Mouse (Mus musculus) cerebellum, postnatal 36 days (tissue): ENCODE data around the gene Mrpl42.
"Not testable (repeated sequence)": the region's sequence is repeated elsewhere in the genome, so short reads cannot be mapped to it uniquely, and the experiment has no call there.

Source experiments
- DNase-seq, 2 experiments: peaks; one replicate each; pipeline ENCODE4 v3.0.0; 2021 to 2022; ENCODE audit warnings: mixed read lengths in 2 of 2

Mrpl42 gene

DNA sequence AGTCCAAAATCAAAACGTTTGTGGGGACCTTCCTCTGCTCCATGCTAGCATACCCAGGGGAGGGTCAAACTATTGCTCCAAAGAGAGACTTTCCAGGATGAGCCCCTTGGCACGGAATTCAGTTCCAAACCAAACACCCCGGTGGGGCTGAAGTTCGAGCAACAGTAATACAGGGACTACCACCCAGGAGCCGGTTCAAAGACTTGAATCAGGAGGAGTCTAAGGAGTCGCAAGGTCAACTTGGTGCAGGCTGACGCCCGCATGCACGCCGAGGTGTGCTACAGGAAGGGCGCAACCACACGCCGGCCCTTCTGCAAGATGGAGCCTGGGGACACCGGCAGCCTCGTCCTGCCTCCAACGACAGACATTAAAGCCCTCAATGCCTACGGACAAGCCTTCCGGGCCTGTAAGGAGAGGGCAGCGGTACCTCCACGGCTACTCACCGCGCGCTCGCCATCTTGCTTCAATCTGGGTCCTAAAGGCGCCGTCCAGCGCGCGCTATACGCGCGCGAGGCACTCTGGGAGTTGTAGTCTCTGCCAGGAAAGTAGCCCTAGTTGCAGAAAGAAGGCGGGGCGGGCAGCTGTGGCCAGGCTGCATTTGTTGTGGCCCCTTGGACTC lies at the start of gene Mrpl42:
TSS of gene Mrpl42 (minus strand) at position 478 of the 619 bp plus-strand sequence.
- peak; percentile 89 for DNase-seq

DNA sequence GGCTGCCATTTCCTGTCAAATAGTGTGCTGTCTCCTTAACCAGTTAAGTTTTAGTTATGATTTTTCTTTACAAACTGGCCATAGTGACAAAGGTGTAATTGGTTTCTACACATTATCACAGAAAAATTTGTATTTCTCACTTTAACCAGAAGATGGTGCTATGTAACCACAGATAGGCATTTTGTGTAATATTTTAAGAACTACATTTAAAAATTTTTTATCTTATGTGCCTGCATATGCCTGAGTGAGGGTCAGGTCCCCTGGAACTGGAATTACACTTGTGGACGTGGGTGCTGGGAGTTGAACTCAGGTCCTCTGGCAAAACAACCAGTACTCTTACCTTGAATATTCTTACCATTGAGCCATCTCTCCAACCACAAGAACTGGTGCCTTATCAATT lies 48.8 kb upstream of the Mrpl42 start:
- no peak for DNase-seq

DNA sequence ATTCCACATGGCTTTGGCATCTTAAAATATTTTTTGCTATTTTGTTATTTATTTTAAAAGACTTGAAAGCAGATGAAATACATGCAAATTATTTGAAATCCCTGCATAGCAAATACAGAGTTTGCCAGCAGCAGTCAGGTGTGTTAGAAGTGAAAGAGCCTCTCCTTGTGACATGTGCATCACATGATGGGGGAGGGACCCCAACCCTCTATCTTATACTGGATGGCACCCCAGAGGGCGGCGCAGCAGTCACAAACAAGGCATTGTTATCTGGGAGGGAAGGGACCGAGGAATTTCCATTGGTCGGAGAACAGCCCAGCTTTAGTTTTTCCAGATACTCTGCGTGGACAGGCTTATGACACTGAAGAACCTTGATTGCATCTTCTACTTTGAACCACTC lies 47.3 kb upstream of the Mrpl42 start:
- not testable (repeated sequence) for DNase-seq

DNA sequence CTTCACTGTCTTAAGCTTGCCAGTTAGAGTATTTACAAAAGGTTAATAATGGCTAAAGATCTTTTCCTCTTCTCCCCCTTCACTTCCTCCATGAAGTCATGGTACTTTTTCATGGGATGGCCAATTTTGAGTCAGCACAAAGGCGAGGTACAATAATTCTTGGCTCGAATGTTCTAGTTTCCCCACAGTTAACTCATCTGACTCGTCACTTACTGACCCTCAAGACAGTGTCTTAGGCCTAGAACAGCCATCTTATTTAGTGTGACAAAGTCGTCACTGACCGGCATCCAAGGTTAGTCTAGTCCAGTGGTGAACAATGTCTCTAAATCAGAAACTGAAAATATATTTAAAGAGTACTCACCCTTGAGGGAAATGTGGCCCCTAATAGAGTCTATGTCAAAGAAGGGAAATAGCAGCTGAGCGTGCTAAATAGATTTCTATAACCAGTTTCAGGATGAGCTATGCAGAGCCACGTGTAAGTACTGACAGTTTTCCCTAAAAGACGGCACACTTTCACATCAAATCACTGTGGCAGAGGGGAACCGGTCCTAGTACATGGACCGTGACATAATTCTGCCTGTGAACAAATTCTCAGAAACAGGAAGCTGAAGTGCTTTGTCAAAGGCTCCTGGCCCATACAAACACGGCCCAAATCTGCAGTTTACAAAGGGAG lies 46.5 kb upstream of the Mrpl42 start:
- DNase-seq, result no peak

DNA sequence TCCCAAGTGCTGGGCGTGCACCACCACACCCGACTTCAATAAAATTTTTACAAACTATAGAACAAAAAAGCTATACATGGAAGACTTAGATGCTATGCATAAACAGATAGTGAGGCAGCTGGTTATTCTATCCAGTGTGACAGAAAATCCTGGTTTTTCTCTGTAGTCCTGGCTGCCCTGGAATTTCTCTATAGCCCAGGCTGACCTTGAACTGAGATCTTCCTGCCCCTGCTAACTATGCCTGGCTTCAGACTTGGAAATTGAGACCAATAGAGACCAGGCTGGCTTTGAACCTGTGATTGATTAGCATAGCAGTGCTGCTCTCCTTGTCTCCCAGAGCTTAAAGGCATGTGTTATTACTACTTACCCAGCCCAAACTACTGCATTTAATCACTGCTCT lies 44.4 kb upstream of the Mrpl42 start:
- no peak for DNase-seq

DNA sequence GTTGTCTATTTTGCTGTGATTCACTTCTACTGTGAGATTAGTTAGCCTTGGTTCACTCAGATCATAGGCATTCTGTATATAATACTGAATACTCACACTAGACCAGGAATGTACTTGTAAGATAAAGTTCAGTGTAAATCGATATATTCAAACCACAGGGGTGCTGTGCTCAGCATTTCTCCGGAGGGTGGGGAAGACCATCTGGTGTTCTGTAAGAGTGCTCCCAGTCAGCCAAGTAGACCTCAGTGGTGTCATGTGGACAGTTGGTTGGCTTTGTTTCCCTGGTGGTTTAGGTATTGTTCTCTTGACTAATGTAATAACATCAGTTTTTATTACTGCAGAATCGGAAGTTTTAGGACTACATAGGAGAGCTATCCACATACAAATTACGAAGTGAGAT lies 43.3 kb upstream of the Mrpl42 start:
- peak; percentile 25 to 33 for DNase-seq

DNA sequence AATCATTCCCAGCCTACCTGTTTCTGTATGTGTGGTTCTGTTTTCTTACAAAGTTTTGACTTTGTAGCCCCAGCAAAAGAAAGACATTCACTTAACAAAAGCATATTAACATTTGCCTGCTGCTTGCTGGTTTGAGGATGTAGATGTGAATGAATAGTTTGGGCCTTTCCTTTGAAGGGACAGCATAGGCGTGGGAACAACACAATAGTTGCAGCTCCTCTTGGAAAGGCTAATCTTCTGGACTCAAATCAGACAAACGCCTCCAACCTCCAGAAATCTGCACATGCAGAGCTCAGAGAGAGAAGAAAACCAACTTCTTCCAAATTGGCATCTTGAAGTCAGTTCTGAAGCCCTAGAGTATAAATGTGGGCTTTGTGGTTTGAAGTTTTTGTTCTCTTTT lies 42.9 kb upstream of the Mrpl42 start:
- no peak for DNase-seq

DNA sequence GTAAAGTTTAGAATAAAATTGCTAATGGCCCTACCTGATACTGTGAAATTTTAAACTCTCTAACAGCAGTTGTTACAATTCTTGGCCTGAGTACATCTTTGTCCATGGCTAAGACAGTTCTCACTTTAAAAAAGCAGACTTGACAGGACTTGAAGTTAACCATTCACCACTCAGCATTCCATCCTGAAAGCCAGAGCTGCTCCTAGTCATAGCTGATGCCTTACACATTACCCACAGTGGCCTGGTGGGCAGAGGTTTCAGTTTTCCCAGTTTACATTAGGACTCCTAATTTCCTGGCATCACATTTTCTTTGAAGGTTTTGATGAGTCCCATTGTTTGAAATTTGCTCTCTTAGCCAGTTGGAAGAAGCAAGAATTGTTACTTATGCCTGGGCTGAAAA lies 42.3 kb upstream of the Mrpl42 start:
- DNase-seq, result no peak

DNA sequence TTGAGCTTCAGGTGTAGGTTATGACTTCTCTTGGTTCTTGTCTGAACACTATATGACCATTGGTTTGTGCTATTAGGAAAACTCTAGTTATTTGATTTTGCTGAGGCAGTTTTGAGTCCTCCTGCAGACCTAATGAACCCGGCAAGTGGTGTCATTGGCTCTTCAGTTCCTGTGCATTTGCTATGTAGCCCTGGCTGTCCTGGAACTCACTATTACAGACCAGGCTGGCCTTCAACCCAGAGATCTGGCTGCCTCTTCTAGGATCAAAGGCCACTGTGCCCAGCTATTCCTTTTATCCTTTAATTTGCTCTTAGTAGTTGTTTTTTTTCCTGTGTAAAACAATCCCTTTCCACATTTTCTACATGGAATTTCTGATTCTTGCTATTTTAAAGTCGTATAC lies 41.6 kb upstream of the Mrpl42 start:
- no peak for DNase-seq

DNA sequence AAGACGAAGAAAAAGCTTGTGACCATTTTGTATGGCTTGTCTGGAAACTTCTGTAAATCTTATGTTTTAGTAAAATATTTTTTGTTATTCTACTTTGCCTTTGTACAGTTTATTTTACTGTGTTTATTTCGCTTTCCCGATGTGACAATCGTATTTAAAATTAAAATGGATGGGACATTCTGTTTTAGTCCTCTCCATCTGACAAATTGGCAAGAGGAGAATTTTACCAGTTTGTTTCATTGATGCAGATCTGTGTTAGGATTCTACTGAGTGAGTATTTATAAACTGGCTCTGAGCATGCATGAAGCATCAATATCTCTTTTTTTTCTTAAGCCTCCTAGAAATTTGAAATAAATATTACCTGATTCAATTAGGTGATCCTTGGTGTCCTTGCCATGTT lies 41.2 kb upstream of the Mrpl42 start:
- DNase-seq, result no peak

DNA sequence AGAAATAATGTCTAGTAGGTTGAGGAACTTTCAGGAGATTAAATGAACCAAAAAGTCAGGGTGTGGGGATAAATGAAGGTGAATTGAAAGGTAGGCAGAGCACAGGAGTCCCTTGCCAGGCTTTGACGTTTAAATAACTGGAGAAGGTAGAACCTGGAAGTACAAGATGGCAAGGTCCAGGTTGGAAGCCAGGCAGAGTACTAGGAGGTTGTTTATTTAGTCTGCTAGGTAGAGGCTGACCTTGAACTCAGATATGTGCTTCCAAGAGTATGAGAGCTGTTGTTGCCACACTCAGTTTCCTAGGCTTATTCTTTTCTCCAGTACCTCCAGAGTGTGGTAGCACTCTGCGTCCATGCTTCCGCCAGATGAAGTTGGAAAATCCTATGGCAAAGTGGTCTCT lies 38.1 kb upstream of the Mrpl42 start:
- DNase-seq, result no peak

DNA sequence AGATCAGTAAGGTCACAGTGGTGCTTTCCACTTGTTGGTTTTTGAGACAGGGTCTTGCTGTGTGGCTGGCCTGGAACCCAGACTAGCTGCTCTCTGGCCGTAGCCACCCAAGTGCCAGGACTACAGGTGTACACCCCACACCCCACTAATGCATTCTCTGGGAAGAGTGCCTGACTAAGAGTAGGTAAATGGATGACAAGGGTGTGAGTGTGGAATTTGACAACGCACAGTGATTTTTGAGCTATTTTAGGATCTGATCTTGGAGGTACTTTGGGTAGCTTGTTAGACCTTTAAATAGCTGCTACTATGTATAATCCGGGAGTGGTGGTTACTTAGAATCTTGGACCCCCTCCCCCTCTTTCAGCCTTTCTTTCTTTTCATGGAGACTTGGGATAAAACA lies 37.5 kb upstream of the Mrpl42 start:
- no peak for DNase-seq

DNA sequence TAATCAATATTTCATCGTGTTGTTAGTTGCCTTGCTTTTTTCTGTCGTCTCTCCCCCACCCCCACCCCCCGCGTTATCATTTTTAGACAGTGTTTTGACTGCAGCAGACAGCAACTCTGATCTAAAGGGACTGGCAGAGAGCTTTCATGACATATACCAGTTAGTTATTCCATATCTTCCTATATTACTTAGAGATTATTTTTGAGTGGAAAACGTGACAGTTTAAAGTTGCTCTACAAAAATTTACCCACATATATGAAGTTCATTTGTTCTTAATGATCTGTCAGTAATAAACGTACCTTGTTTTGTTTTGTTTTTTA lies 34.4 kb upstream of the Mrpl42 start:
- DNase-seq, result no peak

DNA sequence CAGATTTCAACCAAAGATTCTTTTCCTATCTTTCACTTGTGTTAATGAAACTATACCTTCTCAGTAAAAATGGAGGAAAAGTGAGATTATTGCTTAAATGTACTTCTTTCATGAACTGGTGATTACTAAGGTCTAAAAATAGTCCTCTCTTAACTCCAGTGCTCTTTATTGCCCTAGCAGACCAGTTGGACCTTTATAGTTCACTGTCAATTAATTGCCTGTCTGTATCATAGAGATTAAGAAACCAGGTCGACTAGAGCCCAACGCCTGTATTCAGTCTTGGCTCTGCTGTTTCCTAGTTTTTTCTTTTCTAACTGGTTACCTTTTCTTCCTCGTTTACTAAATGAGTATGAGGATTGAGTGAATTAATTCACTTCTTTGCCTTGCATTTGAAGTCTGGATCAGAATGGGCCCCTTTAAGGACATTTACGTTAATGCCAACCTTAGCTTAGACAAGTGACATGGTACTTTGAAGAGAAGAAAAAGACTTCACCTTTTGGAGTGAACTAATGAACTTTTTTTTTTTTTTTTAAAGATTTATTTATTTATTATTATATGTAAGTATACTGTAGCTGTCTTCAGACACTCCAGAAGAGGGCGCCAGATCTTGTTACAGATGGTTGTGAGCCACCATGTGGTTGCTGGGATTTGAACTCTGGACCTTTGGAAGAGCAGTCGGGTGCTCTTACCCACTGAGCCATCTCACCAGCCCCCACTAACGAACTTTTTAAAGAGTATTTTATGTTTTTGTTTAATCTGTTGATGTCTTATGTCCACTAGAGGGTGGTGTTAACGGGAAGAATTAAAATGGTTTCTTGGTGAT lies 33.9 kb upstream of the Mrpl42 start:
- no peak for DNase-seq

DNA sequence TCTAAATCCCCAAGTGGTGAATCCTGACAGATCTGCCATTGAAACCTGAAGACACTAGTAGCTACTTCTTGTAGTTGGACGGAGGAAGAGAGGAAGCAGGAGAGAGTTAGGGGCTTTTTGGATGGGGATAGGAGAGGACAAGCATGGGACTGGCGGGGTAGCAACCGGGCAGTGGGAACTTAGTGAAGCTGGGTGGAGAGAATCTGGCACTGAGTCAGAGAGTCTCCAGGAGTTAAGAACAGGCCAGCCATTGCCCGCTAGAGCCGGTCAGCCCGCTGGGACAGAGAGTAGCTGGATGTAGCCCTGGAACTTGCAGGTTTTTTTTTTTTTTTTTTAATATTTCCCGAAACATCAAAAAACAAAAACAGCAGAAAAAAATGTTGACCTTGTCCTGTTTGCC lies 31.6 kb upstream of the Mrpl42 start:
- no peak for DNase-seq

DNA sequence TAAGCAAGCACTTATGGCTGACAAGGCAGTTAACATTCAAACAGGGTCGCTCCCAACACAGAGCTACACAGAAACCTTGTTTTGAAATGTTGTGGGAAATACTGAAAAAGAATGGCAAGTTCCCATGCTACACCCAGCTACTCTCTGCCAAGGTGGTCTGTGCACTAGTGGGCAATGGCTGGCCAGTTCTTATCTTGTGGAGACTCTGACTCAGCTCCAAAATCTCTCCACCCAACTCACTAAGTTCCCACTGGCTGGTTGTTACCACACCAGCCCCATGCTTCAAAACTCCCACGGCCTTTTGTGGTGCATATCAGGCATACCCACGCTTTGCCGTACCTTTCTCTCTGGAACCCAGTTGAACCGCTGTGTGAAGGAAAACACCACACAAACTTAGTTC lies 31.2 kb upstream of the Mrpl42 start:
- DNase-seq, result no peak

DNA sequence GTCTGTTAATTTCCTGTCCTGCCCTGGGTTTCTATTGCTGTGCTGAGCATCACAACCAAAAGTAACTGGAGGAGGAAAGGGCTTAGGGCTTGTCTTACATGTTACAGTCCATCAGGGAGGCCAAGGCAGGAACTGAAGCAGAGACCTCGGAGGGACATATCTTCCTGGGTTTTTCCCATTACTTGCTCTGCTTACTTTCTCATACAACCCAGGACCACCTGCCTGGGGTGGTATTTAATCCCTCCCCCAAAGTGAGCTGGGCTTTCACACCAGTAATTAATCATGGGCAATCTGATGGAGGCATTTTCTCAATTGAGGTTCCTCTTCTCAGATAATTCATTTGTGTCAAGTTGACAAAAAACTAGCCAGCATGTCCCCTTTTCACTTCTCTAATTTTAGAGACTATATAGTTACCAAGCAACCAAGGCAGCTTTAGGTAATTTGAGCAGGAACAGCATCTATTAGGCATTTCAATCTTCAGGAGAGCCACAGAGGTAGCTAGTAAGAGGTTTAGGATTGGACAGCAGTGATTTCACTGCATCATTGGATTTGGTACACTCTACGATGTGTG lies 28.9 kb upstream of the Mrpl42 start:
- no peak for DNase-seq

DNA sequence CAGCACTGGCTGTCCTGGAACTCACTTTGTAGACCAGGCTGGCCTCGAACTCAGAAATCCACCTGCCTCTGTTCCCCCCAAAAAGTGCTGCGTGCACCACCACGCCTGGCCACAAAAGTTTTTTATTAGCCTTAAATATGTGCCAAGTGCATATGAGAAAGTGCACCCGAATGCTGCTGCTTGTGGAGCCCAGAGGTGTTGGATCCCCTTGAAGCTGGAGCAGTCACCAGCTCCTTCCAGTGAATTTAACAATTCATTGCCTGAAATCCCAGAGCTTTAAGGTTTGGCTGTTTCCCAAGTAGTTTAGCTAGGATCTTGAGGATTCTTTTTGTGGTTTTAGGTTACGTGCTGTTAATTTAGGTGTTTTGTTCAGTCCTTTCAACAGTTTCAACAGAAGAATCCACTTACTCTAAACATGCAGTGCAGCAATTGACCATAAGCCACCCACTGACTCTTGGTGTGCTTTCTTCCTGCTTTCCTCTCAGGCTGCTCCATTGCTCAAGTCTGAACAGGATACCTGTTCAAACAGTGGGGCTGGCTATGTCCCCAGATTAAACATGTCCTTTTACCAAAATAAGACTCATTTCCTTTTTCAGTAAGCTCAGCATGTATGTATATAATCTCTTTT lies 24.9 kb upstream of the Mrpl42 start:
- no peak for DNase-seq

DNA sequence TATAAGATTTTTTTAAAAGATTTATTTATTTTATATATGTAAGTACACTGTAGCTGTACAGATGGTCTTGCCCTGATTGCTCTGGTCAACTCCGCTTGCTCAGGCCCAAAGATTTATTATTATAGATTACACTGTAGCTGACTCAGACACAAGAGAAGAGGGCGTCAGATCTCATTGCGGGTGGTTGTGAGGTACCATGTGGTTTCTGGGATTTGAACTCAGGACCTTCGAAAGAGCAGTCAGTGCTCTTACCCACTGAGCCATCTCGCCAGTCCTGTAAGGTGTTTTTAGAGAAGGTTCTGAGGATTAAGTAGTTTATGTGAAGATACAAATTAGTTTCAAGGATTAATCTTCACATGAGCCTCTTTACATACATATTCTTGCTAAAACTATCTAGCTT lies 24.1 kb upstream of the Mrpl42 start:
- no peak for DNase-seq

DNA sequence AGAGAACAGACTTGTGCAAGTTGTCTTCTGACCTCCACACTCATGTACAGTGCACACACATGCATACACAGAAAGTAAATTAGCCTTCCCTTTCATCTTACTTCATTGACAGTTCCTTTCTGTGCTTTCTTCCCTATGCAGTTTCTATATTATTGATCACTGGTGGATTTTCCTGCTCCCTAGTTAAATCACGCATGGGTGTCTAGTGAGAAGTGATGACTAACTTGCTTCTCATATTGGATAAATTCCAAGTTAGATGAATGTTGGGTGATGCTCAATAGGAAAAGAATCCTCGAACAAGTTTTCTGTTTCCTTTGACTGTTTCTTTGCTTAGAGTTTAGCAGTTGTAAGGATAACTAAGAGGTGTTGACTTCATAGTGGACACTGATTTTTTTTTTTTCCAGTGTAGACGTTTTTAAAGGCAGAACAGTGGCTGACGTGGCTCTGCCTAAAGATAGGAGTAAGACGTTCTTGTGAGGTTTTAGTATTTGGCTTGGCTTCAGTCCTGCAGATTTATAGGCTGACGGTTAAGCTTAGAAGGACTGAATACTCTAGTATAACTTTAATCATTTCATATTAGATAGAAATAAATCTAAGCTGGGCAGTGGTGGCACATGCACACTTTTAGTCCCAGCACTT lies 23.4 kb upstream of the Mrpl42 start:
- DNase-seq, result no peak

DNA sequence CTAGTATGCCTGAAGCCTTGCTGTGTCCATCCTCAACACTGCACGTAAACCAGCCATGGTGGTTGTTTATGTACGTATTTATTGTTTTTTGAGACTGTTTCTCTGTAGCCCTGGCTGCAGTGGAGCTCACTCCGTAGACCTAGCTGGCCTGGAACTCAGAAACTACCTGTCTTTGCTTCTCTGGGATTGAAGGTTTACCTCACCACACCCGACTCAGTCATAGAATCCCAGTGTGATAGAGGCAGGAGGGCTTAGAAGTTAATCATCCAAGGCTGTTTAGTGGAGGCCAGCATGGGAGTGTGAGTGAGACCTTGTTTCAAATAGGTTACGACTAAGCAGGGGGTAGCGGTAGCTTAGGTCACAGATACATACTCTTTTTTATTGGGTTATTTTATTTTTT lies 15.9 kb upstream of the Mrpl42 start:
- no peak for DNase-seq

DNA sequence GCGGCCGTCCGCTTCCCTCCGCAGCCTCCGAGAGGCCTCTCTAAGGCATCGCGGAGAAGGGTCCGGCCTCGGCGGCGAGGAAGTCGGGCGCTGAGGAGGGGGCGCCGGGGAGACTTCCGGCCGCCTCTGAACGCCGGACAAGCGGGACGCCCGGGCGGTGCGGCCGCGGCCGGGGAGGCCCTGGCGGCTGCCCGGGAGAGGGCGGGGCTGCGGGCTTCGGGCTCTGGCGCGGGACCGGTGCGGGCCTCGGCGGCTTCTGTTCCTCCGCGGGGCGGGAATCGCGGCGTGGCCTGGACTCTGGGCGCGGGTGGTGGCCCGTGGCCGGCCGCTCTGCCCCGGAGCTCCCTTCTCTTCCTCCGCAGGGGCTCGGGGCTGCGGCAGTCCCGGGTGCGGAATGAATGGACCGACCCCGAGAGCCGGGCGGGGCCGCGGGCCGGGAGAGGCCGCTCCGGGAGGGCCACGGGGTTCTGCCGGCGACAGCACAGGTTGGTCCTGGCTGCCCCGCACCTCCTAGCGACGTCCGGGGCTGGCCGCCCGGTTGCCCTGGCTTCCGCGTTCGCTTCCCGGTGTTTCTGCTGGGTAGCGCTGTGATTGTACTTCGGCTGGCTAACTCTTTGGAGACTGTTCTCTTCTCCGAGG lies 13.7 kb upstream of the Mrpl42 start:
- DNase-seq, result peak; percentile 60 to 62
